Mouse (Mus musculus) heart, adult 2 months (tissue): ENCODE measurements at regions not wholly inside any gene's neighbourhood (a gene's known extent, or its start where the extent isn't known, plus 50 kb on each side); places are given as distances from the start of the nearest gene placed in this dataset.

Source experiments
- DNase-seq, 2 experiments: peaks; one replicate each; pipeline ENCODE4 v3.0.0; 2021
- H3K27ac ChIP-seq: fragments of 200-600 bp; 2 replicates; pipeline ENCODE4 v1.8.1; 2022
- H3K27me3 ChIP-seq: fragments of 200-500 bp; 2 replicates; pipeline ENCODE4 v1.6.1; 2012; ENCODE audit warnings: mild to moderate bottlenecking, low read length, inconsistent platforms, mixed read lengths; ENCODE audit not compliant: control insufficient read depth, insufficient read depth
- H3K36me3 ChIP-seq: fragments of 200-500 bp; 2 replicates; pipeline ENCODE4 v1.6.1; 2012; ENCODE audit warnings: low read length, inconsistent platforms; ENCODE audit not compliant: control insufficient read depth, insufficient read depth
- H3K4me1 ChIP-seq: fragments of 200-500 bp; 2 replicates; pipeline ENCODE4 v1.6.1; 2011; ENCODE audit warnings: low read length; ENCODE audit not compliant: control insufficient read depth, insufficient read depth
- H3K4me3 ChIP-seq: fragments of 200-600 bp; 2 replicates; pipeline ENCODE4 v1.8.1; 2022
- H3K79me2 ChIP-seq: fragments of 200-500 bp; replicated peaks from 2 replicates; pipeline ENCODE4 v1.6.1; 2012; ENCODE audit warnings: mild to moderate bottlenecking, inconsistent platforms, low read length, moderate library complexity, mixed read lengths; ENCODE audit not compliant: control insufficient read depth, insufficient read depth
- H3K9ac ChIP-seq: fragments of 200-500 bp; 2 replicates; pipeline ENCODE4 v1.6.1; 2012; ENCODE audit warnings: low read depth, mild to moderate bottlenecking, control low read depth, inconsistent platforms, low read length, mixed read lengths
- CTCF ChIP-seq: fragments of 200-600 bp; IDR thresholded peaks from 2 replicates; pipeline ENCODE4 v1.8.1; 2022; ENCODE audit warnings: antibody characterized with exemption, mild to moderate bottlenecking, moderate library complexity
- EP300 ChIP-seq: fragments of 200-500 bp; IDR thresholded peaks from 2 replicates; pipeline ENCODE4 v1.6.1; 2011; ENCODE audit warnings: low read depth, low read length, control low read depth; ENCODE audit not compliant: insufficient read depth
- POLR2A ChIP-seq: fragments of 200-500 bp; IDR thresholded peaks from 2 replicates; pipeline ENCODE4 v1.6.1; 2011; ENCODE audit warnings: mild to moderate bottlenecking, low read depth, low read length, control low read depth; ENCODE audit not compliant: insufficient read depth
- WGBS: fragments of 180-500 bp; shearing (Covaris S2); methylation state at CpG from one replicate; pipeline ENCODE4 v1.1.7; 2018; 5-methylcytosine and 5-hydroxymethylcytosine counted together
- intact Hi-C: fragments of 180-260 bp; cut with DNase I; formaldehyde crosslinking; loops from one replicate; pipeline ENCODE4 v1.15.1; 2025

DNA sequence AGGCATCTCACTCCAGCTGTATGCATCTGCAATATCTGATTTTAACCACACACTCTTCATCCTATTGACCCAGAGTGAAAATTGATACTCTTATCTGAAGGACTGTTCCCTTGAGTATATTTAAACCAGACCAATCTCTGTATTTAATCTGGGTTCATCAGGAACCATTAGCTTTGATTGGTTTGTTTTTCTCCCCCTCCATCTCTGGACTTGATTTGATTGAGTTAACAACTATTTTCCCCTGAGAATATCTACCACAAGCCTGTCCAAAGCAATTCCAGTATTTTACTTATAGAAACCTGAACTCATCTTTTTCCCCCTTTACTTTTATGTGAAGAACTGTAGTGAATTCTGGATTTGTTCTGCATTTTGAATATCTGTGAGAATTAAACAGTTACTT lies 270.5 kb upstream of the Nova1 start:
- DNase-seq: no peak
- H3K36me3 ChIP-seq: no peaks in the 10 kb centered on the region
- H3K79me2 ChIP-seq: no peaks in the 10 kb centered on the region
- intact Hi-C loops: no loop called here
- no peak overlapping the region for H3K27ac ChIP-seq
- no peaks in the 10 kb centered on the region for H3K27me3 ChIP-seq
- H3K4me1 ChIP-seq: no peaks in the 10 kb centered on the region
- no peak overlapping the region for H3K4me3 ChIP-seq
- no peak for TF ChIP-seq EP300
- no peak for TF ChIP-seq POLR2A
- no peak for TF ChIP-seq CTCF
- H3K9ac ChIP-seq: no peak overlapping the region

DNA sequence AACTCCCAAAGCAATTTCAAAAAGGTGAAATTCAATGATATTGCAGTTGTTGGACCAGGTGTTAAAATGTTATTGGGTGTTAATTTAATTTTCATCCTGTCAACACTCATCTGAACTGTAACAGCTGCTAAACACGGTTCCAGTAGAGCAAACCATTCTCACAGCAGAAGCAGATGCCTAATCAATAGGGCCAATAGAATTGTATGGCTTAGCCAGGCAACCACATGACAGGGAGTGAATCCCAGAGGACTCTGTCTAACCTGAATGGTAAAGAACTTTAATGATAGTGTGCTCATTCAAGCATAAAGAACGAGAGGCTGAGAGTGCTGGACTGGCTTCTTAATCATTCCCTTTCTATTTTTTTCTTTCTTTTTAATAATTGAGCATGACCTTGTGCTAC lies 256.2 kb upstream of the Nova1 start:
- no peak for TF ChIP-seq POLR2A
- TF ChIP-seq EP300: no peak
- TF ChIP-seq CTCF: no peak
- no peak overlapping the region for H3K27ac ChIP-seq
- WGBS: 56% methylated on average over 2 of the region's 2 CpGs

DNA sequence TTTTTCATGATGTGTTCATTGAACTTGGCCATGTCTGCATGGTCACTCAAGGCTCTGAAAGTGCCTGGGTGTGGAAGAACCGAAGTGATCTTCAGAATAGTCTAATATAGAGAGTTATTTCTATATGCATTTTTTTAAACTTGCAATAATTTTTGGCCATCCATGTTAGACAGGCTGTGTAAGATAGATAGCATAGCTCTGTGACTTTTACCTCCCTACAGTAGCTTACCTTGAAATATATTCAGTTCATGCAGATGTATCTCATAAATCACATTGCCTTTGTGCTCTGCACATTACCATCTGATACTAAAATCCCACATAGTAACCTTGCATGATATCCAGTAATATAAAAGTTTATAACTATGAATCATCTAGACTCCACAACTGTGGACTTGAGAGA lies 233.7 kb upstream of the Nova1 start:
- H3K27me3 ChIP-seq: no peaks in the 10 kb centered on the region
- no peak for DNase-seq
- intact Hi-C loops: no loop called here
- H3K36me3 ChIP-seq: no peaks in the 10 kb centered on the region
- no peaks in the 10 kb centered on the region for H3K4me1 ChIP-seq
- 68% methylated on average over 1 of the region's 1 CpGs for WGBS
- TF ChIP-seq EP300: no peak
- TF ChIP-seq POLR2A: no peak
- TF ChIP-seq CTCF: no peak
- no peak overlapping the region for H3K9ac ChIP-seq
- no peaks in the 10 kb centered on the region for H3K79me2 ChIP-seq
- H3K4me3 ChIP-seq: no peak overlapping the region
- H3K27ac ChIP-seq: no peak overlapping the region

More for the DNA sequence above, 256.2 kb upstream of the Nova1 start:
- no peaks in the 10 kb centered on the region for H3K36me3 ChIP-seq
- no peak overlapping the region for H3K9ac ChIP-seq
- no peaks in the 10 kb centered on the region for H3K79me2 ChIP-seq
- intact Hi-C loops: no loop called here
- no peaks in the 10 kb centered on the region for H3K4me1 ChIP-seq
- H3K4me3 ChIP-seq: no peak overlapping the region
- no peaks in the 10 kb centered on the region for H3K27me3 ChIP-seq
- DNase-seq: no peak

DNA sequence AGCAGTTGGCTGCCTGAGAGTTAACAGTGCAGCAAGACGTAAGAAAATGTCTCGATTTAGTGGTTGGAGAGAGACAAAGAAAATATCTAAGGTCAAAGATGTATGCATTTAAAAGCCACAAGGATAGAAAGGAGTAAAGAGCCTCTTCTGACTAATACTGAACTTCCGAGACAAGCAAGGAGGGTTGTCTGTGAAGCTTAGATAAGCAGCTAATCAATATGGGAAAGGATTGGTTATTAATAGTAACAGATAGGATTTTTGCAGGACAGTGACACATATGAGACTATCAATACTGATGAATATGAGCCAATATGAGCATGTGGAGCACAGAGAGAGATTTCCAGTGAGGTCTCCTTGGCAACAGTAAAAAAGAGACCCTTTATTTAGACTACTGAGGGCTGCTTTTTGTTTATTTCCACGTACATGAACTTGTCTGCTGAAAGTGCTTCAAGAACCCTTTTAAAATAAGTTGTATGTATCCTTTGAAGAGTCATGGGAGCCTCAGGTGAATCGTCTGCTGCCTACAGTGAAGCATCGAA lies 202.2 kb upstream of the Nova1 start:
- DNase-seq: no peak
- 55% methylated on average over 6 of the region's 6 CpGs for WGBS
- Histone ChIP-seq H3K4me1 (no peaks in the 10 kb centered on the region), H3K9ac (no peak overlapping the region), H3K36me3 (no peaks in the 10 kb centered on the region), H3K79me2 (no peaks in the 10 kb centered on the region), H3K4me3 (no peak overlapping the region), H3K27ac (no peak overlapping the region), H3K27me3 (no peaks in the 10 kb centered on the region)
- TF ChIP-seq EP300 (no peak), POLR2A (no peak), CTCF (no peak)
- intact Hi-C loops: no loop called here

DNA sequence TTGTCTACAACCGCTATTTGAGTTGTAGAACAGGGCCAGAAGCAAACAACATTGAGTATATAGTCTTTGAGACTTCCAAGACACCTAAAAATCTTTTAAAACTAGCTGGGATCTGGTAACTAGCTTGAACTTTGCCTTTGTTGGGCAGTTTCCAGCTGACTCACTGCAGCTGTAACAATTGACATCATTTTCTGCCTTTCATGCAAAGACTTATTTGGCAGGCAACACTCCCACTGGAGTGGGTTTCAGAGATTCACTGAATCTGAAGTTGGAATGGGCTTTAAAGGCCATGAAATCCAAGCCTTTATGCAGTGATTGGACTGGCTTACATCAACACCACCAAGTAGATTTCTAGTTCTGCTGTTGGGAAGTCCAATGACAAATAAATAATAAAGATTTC lies 173.6 kb upstream of the Nova1 start:
- H3K4me3 ChIP-seq: no peak overlapping the region

DNA sequence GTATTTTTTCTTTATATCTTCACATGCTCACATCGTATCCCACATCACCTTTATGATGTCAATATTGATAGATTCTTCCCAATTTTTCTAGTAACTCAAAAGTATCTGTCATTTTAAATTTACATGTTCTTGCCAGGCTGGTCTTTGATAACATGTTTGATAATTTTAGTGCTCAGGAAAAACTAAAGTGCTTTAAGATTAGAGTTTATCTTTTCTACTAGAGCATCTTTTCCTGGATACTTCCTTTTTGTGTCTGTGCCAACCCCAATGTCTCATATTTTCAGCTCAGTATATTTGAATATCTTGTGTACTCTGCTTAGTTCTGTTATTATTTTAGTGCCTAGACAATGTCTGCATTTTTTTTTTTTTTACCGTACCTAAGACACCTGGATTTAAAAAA lies 170.2 kb upstream of the Nova1 start:
- Histone ChIP-seq H3K9ac (no peak overlapping the region), H3K4me3 (no peak overlapping the region), H3K4me1 (no peaks in the 10 kb centered on the region), H3K27ac (no peak overlapping the region), H3K27me3 (no peaks in the 10 kb centered on the region), H3K79me2 (no peaks in the 10 kb centered on the region), H3K36me3 (no peaks in the 10 kb centered on the region)
- intact Hi-C loops: no loop called here
- 57% methylated on average over 2 of the region's 2 CpGs for WGBS
- TF ChIP-seq EP300 (no peak), POLR2A (no peak)
- DNase-seq: no peak

More for the DNA sequence above, 173.6 kb upstream of the Nova1 start:
- TF ChIP-seq POLR2A (no peak), CTCF (no peak), EP300 (no peak)
- Histone ChIP-seq H3K27me3 (no peaks in the 10 kb centered on the region), H3K4me1 (no peaks in the 10 kb centered on the region), H3K79me2 (no peaks in the 10 kb centered on the region), H3K9ac (no peak overlapping the region), H3K27ac (no peak overlapping the region), H3K36me3 (no peaks in the 10 kb centered on the region)
- intact Hi-C loops: loop anchor here (10.0 kb wide), 1 partner anchor 102 kb away; no protein-coding TSS in a partner anchor
- DNase-seq: peak; percentile 39 to 55
- 57% methylated on average over 1 of the region's 1 CpGs for WGBS
